Mouse (Mus musculus) cerebellum, adult 11 months (tissue): Measurements from ENCODE around the gene Mettl25.
A peak's percentile ranks its signal among the peaks of the same experiment; 100 is the strongest.

Experiments used
- DNase-seq: peaks from one replicate; pipeline ENCODE4 v3.0.0; 2022

Gene Mettl25

GRCm38 (mm10) chr10:105840928-105841888 is at the start of gene Mettl25, which contains the start of gene Ccdc59:
Gene Mettl25, minus strand, starts transcription at chr10:105841380.
Gene Ccdc59, plus strand, starts transcription at chr10:105841067.
- peak; percentile 96 for DNase-seq

GRCm38 (mm10) chr10:105867312-105867711 is 26.1 kb upstream of the Mettl25 start:
- DNase-seq: no peak

GRCm38 (mm10) chr10:105851136-105851535 is 10.0 kb upstream of the Mettl25 start:
- DNase-seq: no peak

DNA sequence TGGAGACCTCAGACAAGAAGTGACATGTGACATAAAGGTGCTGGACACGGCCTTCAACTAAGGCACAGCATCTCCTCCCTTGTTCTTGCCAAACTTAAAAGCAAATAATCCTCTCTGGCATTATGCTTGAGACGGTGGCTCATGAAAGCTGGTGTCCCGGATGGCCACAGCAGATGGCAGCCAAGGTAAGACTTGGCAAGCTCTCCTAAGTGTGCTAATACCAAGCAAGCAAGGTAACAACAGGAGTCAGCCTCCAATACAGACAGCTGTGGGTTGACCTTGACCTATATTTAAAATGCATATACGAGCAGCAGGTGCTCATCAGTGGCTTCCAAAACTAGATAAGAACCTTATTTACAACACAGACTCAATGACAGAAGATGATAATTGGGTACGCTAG is 9.1 kb upstream of the Mettl25 start:
- DNase-seq: peak; percentile 25

GRCm38 (mm10) chr10:105842574-105842973 is 1.4 kb upstream of the Mettl25 start:
- no peak for DNase-seq

GRCm38 (mm10) chr10:105834627-105835228 is 6.5 kb downstream of the Mettl25 start:
- no peak for DNase-seq

GRCm38 (mm10) chr10:105806259-105807010 is 34.7 kb downstream of the Mettl25 start:
- no peak for DNase-seq

DNA sequence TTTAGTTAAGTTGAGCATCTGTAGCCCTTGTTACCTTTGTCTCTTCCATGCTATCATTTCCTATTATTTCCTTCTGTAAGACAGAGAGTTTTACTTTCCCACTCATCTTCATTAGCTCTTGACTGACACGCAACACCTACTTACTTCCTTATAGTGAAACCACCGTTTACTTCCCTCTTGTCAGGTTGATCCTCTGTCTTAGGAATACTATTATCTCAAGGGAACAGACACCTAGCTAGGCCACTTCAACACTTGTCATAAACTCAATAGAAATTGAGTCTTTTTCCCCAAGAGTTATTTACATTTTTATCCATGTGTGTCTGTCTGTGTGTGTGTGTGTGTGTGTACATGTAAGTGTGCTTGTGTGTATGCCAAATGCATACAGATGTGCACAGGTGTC is 37.7 kb downstream of the Mettl25 start:
- no peak for DNase-seq

DNA sequence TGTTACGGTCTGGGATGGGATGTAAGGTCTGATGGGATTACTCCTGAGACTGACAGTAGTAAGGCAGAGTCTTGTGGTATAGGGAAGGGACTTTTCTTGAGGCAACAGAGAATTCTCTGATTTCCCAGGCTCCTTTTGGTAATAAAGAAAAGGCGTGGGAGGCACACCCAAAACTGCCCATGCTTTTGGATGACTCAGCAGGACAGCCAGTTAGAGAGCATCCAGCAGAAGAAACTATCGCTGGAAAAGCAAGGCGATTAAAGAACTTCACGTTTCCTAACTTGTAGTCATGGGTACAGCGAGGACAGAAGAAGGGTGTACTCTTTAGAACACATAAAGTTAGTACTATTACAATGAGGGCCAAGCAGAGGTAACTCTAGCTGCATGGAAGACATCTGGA is 39.0 kb downstream of the Mettl25 start:
- no peak for DNase-seq

DNA sequence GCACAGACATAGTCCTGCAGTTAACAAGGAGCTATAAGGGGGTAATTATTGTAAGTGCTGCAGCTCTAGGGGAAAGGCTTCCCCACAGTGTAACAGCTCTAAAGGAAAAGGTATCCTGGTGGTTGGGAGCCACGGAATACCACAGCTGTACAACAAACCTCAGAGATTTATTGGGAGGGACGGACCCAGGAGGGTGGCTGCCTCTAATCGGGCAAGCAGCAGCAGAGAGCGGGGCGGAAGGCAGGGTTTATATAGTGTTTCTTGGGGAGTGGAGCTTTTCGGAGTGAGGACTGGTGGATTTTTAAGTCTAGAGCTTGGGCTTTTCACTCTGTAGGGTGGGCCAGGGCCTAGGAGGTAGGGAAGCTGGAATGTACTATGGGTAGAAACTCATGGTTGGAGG is 40.0 kb downstream of the Mettl25 start:
- no peak for DNase-seq

DNA sequence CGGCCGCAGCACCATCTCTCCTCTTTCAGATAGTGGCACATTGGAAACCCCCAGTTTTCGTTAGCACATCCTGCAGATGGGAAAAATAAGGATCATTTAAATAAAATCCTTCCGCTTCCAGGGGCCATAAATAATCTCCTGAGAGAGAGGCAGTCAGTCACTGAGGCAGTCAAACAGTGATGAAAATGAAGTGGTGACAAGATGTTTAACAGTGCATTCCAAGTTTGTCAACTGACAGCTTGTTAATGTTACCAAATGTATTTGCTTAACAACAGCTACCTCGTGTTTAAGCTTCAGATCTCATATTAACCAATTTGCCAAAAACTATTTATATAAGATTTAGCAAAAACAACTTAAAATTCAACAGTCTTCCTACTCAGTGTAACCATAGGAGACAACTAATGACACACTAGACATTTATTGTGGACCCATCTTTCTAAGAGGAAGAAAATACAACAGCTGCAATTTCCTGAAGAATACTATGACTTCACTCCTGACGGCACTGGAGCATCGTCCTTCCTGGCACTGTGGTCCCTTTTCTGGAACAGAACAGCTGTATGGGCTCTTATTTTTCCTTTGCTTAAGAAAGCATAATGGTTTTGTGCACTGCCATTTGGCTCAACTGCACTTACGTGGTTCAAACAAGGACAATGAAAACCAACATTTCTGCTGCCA is 43.8 kb downstream of the Mettl25 start:
- DNase-seq: no peak

DNA sequence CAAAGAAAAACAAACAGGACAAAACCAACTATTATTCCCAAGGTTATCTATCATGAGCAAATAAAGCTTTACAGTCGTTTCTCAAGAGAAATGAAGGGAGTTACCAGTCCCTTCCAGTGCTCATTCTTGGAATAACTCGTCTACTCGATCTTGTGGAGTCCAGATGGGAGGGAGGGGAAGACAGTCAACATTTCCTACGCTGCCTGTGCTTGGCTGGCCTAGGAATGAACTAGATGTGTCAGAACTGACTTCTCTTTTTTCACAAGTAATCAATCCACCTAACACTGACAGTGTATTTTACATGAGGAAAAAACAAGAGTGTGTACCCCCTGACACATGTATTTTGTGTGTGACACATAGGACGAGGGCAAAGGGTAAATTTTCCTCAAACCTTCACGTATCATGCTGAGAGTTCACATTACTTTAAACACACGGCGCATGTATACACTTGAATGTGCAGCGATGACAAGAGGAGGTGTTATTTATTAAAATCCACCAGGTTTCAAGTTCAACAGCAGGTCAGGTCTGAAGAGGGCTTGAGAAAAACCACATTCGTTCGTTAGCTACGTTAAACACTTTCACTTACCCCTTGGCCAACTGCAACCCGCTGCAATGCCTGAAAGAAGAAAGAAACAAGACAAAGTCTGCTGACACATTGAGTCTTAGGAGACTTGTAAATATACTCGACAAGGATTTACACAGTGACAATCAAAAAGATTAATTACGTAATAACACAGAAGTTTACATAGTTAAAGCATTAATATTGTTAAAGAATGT is 47.2 kb downstream of the Mettl25 start:
- DNase-seq: no peak

DNA sequence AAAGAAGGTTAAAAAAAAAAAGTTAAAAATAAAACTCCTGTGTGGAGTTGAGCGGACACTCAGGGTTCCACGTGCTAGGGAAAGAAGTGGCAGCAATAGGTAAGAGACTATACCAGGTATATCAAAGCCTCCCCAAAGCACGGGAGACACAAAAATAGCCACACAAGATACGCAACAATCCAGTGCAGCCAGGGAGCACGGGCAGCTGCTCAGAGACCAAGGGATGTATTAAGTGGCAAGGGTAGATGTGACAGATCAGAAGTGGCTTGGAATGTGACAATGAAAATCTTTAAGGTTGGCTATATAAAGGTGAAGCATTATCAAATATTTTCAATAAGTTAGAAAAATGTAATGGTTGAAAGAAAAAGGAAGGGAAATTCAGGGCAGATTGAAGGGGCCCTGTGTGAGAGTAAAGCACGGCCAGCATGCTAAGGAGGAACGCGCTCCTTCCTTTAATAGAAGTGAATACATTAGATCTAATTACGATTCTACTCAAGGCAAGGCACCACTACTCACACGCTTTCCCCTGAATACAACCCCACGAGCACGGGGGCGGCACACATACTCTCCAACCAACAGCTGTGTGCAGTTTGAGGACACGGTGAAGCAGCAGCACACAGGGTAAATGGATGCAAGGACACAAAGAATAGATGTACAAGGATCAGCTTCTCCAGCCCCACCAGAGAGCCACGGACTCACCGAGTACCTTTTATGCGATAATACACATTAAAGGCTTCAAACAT is 52.3 kb downstream of the Mettl25 start:
- DNase-seq: no peak

GRCm38 (mm10) chr10:105783766-105784165 is 57.4 kb downstream of the Mettl25 start:
- DNase-seq: no peak

DNA sequence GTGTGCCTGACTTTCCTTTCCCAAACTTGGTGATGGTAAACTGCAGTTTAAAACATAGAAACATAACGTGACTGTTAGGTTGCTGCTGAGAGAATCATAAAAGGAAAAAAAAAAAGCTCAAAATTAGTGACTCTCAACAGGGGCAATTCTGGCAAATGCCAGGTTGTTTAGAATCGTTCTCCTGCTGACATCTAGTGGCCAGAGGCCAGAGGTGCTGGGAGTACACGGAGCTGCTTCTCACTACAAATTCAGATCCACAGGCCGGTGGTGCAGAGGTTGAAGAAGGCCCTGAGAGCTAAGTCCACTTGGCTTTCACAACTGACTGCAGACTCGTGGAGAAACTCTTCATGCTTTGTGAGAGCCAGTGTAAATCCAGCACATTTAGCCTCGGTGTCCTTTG is 66.8 kb downstream of the Mettl25 start:
- DNase-seq: peak; percentile 63

GRCm38 (mm10) chr10:105772821-105773302 is 68.3 kb downstream of the Mettl25 start:
- no peak for DNase-seq

DNA sequence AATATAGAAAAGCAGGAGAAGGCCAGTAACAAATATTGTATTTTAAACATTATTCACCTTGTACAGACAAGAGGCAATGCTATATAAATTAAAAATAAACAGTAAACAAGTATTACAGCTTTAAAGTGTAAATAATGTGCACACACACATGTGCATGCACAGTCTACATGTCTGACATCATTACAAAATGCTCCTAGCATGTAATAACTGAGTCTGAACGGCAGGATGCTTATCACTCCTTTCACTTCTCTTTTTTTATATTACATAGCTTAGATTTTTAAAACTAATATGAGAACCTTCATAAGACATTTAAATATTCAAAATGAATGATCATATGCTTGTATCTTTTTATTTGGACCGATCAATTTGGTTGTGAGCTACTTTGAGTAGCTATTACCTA is 77.2 kb downstream of the Mettl25 start:
- DNase-seq: no peak

DNA sequence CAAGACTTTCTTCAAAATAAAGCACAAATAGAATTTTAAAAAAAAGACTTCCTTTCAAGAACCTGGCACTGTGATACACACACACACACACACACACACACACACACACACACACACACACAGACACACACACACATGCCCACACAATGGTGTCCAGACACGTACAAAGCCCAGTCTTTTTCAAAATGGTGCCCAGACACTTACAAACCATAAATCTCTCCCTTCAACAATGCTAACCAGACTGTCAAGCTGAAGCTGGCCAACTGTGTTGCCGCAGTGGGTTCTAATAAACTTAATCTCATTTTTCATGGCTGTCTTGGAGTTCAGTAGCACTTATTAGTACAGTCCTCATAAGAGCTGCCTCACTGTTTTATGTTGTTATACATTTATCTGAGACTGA is 80.7 kb downstream of the Mettl25 start:
- DNase-seq: no peak

GRCm38 (mm10) chr10:105760046-105760445 is 81.1 kb downstream of the Mettl25 start:
- no peak for DNase-seq

DNA sequence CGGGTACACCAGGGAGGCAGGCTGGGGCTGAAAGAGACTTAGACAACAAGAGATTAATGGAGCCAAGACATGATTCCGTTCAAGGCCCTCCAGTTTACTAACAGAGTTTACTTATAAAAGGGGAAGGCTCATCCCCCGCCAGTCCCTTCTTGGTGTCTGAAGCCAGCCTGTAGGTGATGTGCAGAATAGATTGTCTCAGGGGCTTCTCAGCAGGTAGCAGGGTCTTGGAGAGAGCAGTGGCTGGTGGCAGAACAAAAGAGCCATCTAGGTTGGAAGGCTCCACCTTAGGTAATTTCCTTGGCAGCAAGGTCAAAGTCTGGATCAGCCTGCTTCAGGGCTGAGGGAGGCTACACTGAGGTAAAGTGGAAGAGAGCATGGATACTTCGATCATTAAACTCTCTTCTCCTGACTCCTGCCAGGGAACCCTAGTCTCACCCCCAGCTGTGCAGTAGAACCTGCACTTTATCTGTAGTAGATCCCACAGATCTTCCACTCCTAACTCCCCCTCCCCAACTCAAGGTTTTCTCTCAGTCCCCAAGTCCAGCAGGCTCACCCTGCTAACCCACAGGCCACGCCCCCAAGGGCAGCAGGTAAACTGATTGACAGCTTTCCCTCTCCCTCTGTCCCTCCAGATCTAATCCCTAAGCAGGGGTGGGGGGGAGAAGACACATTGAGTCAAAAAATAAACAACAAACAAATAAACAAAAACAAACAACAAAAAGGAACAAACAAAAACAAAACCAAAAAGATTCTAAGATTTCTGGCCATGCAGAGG is 87.2 kb downstream of the Mettl25 start:
- no peak for DNase-seq
